Mouse (Mus musculus) heart, postnatal 14 days (tissue): ENCODE results near the gene Sec24d. TPM values are rescaled to one million over a fixed set of nuclear protein-coding genes. Genes with fewer than 3 reads are reported as not detected.
"Not testable (repeated sequence)": the region's sequence is repeated elsewhere in the genome, so short reads cannot be mapped to it uniquely, and the experiment has no call there.

Experiments
- DNase-seq, 2 experiments: peaks; one replicate each; pipeline ENCODE4 v3.0.0; 2021 to 2022
- intact Hi-C: fragments of 180-260 bp; cut with DNase I; formaldehyde crosslinking; loops from one replicate; pipeline ENCODE4 v1.15.1; 2025
- total RNA-seq, 2 experiments: library from RNA; stranded (reverse); gene quantifications; 2 replicates each; pipeline ENCODE4 v1.2.3; 2021

Sec24d gene
- total RNA-seq, 2 experiments from 2014 or later = 43.5 to 54.0 TPM

- intact Hi-C loops = no loop called here
- DNase-seq = no peak
Observed at GRCm38 (mm10) chr3:123334947-123335346, 67.7 kb downstream of the Sec24d start.

GRCm38 (mm10) chr3:123335480-123335879, 68.2 kb downstream of the Sec24d start:
- peak in 1 of 2 experiments; percentile 40 for DNase-seq
- intact Hi-C loops = no loop called here

- DNase-seq = no peak
- intact Hi-C loops = no loop called here
Observed at GRCm38 (mm10) chr3:123336455-123336854, 69.2 kb downstream of the Sec24d start.

GRCm38 (mm10) chr3:123336951-123337350, 69.7 kb downstream of the Sec24d start:
- no peak for DNase-seq
- intact Hi-C loops = no loop called here

GRCm38 (mm10) chr3:123337853-123338252, 70.6 kb downstream of the Sec24d start:
- no peak for DNase-seq
- intact Hi-C loops = no loop called here

GRCm38 (mm10) chr3:123338666-123339195, 71.5 kb downstream of the Sec24d start:
- no peak for DNase-seq
- intact Hi-C loops = no loop called here

GRCm38 (mm10) chr3:123341049-123341448, 73.8 kb downstream of the Sec24d start:
- intact Hi-C loops = no loop called here

GRCm38 (mm10) chr3:123343690-123344089, 76.4 kb downstream of the Sec24d start:
- DNase-seq = no peak
- intact Hi-C loops = no loop called here

More at GRCm38 (mm10) chr3:123341049-123341448, 73.8 kb downstream of the Sec24d start:
- no peak for DNase-seq

GRCm38 (mm10) chr3:123348080-123348802, 81.0 kb downstream of the Sec24d start:
- intact Hi-C loops = no loop called here
- no peak for DNase-seq

- intact Hi-C loops = loop anchor here (10.0 kb wide), 1 partner anchor 116 kb away; the partner anchor contains the start of gene Synpo2
- DNase-seq = no peak
Observed at GRCm38 (mm10) chr3:123350602-123351001, 83.3 kb downstream of the Sec24d start.

- intact Hi-C loops = loop anchor here (10.0 kb wide), 1 partner anchor 117 kb away; the partner anchor contains the start of gene Synpo2
- no peak for DNase-seq
Observed at GRCm38 (mm10) chr3:123351519-123351918, 84.3 kb downstream of the Sec24d start.

- peak; percentile 23 to 65 for DNase-seq
- intact Hi-C loops = loop anchor here (10.0 kb wide), 1 partner anchor 118 kb away; the partner anchor contains the start of gene Synpo2
Observed at GRCm38 (mm10) chr3:123353183-123353582, 85.9 kb downstream of the Sec24d start.

- DNase-seq = no peak
- intact Hi-C loops = loop anchor here (2.0 to 10.0 kb wide), 2 partner anchors 119 to 185 kb away; partner anchors contain the start of gene Synpo2
Observed at GRCm38 (mm10) chr3:123353661-123354060, 86.4 kb downstream of the Sec24d start.

- DNase-seq = peak; percentile 34 to 50
- intact Hi-C loops = loop anchor here (2.0 to 10.0 kb wide), 2 partner anchors 120 to 186 kb away; partner anchors contain the start of gene Synpo2
Observed at GRCm38 (mm10) chr3:123354388-123354787, 87.1 kb downstream of the Sec24d start.

- intact Hi-C loops = loop anchor here (10.0 kb wide), 1 partner anchor 122 kb away; the partner anchor contains the start of gene Synpo2
- no peak for DNase-seq
Observed at GRCm38 (mm10) chr3:123356377-123356991, 89.2 kb downstream of the Sec24d start.

- DNase-seq, intact Hi-C loops: not testable (repeated sequence)
Observed at GRCm38 (mm10) chr3:123366820-123367219, 99.6 kb downstream of the Sec24d start.

GRCm38 (mm10) chr3:123369161-123369560, 101.9 kb downstream of the Sec24d start:
- intact Hi-C loops = no loop called here
- DNase-seq = no peak

GRCm38 (mm10) chr3:123370927-123371326, 103.7 kb downstream of the Sec24d start:
- intact Hi-C loops = loop anchor here (5.0 kb wide), 1 partner anchor 134 kb away; the partner anchor contains the start of gene Synpo2
- DNase-seq = no peak

GRCm38 (mm10) chr3:123371766-123372535, 104.7 kb downstream of the Sec24d start:
- intact Hi-C loops = loop anchor here (5.0 kb wide), 1 partner anchor 135 kb away; the partner anchor contains the start of gene Synpo2
- peak; percentile 76 to 83 for DNase-seq

- no peak for DNase-seq
- intact Hi-C loops = no loop called here
Observed at GRCm38 (mm10) chr3:123376562-123376961, 109.3 kb downstream of the Sec24d start.
